Mouse (Mus musculus) midbrain, embryonic 12.5 days (tissue): ENCODE measurements around the gene Kcnk10. TPM values are rescaled to one million over a fixed set of nuclear protein-coding genes. Genes with fewer than 3 reads are reported as not detected.
A peak's percentile ranks its signal among the peaks of the same experiment; 100 is the strongest.

ENCODE experiments used
- ATAC-seq: fragments of 200-750 bp; cut with Nextera tagmentation; 2 replicates; pipeline ENCODE4 v1.8.0; 2017; ENCODE audit warnings: low read depth, moderate TSS enrichment, moderate library complexity; ENCODE audit not compliant: low FRiP score
- H3K27ac ChIP-seq: fragments of 300-500 bp; sonication (generic); replicated peaks from 2 replicates; pipeline ENCODE4 v1.5.1; 2016; ENCODE audit warnings: mild to moderate bottlenecking
- H3K27me3 ChIP-seq: fragments of 300-500 bp; sonication (generic); 2 replicates; pipeline ENCODE4 v1.6.1; 2016; ENCODE audit warnings: mild to moderate bottlenecking
- H3K36me3 ChIP-seq: fragments of 300-500 bp; sonication (generic); 2 replicates; pipeline ENCODE4 v1.6.1; 2016
- H3K4me1 ChIP-seq: fragments of 300-500 bp; sonication (generic); 2 replicates; pipeline ENCODE4 v1.6.1; 2016
- H3K4me2 ChIP-seq: fragments of 300-500 bp; sonication (generic); replicated peaks from 2 replicates; pipeline ENCODE4 v1.6.1; 2016; ENCODE audit warnings: mild to moderate bottlenecking, moderate library complexity
- H3K4me3 ChIP-seq: fragments of 300-500 bp; sonication (generic); 2 replicates; pipeline ENCODE4 v1.5.1; 2016; ENCODE audit warnings: mild to moderate bottlenecking
- H3K9ac ChIP-seq: fragments of 300-500 bp; sonication (generic); replicated peaks from 2 replicates; pipeline ENCODE4 v1.6.1; 2016; ENCODE audit warnings: mild to moderate bottlenecking, moderate library complexity
- H3K9me3 ChIP-seq: fragments of 300-500 bp; sonication (generic); 2 replicates; pipeline ENCODE4 v1.6.1; 2016; ENCODE audit warnings: mild to moderate bottlenecking
- WGBS: fragments of 180-500 bp; shearing (Covaris S2); methylation state at CpG from one replicate; pipeline ENCODE4 v1.1.7; 2016; 5-methylcytosine and 5-hydroxymethylcytosine counted together
- polyA plus RNA-seq: library from polyadenylated mRNA; unstranded; fragments of >200 nt; fragmentation: Nextera tagmentation; extraction: Ambion mirVana; gene quantifications from 2 replicates; pipeline ENCODE4 v1.2.1, GENCODE M21; 2016

The Kcnk10 gene
- polyA plus RNA-seq, 1 experiment from 2014 or later, result 49.5 TPM

DNA sequence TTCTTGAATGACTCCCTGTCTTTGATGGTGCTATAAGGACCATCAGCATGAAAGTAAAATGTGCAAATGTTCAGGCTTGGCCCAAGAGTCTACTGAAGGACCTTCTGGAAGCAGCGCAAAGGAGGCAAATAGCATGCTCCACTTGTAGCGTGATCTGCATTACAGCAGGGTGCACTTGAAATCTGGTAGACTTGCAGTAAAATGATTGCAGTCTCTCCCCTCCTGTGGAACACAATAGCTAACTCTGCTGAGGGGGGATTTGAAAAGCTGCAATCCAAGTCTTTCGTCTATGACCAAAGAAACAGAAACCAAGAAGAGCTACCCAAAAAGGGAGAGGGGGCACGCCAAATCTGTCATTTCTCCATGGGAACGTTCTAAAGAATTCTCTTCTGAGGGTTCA is 97.1 kb downstream of the Kcnk10 start:
- Histone ChIP-seq H3K27me3 (no peaks in the 10 kb centered on the region), H3K27ac (peak overlapping the region; percentile 77), H3K9me3 (no peaks in the 10 kb centered on the region), H3K4me1 (peaks cover 39% of the 10 kb centered on the region), H3K9ac (no peak overlapping the region), H3K36me3 (peaks cover 13% of the 10 kb centered on the region; the same call in 1 of the 2 replicates), H3K4me3 (no peak overlapping the region), H3K4me2 (no peak overlapping the region)
- no peak; the same call in 1 of the 2 replicates for ATAC-seq
- 45% methylated on average over 5 of the region's 5 CpGs for WGBS

DNA sequence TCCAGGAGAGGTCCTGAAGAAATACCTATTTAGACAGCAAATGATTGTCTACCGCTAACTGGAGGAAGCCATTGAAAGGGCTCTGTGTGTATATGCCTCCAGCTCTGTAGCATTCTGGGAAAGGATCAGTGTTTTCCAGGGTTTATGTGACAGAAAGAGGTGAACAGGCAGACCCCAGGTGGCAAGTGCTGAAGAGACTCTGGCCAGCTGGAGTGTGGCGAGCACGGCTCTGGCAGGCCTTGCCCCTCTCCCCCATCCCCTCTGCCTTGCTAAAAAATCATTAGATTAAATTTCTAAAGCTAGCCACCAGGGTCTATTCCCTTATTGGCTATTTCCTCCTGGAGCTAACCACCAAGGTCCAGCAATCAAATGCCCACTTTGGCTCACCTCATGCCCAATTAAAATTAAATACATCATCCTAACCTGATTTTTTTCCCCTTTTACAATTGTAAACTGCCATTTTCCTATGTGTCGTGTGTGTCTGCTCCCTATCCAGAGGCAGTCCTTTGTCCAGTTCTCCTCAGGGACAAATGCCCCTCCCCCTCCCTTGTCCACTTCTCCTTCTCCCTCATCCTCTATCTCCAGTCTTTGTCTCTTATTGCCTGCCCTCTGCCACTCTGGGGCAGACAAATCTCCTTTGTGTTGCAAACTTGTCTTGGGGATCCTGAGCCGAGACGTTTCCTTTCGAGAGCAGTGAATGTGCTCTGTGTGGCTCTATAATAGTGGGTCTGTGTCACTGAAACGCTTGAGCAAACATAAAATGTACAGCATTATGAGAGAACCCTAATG is 100.2 kb downstream of the Kcnk10 start:
- ATAC-seq, result peak; percentile 82
- no peak overlapping the region for H3K4me3 ChIP-seq
- peaks cover 39% of the 10 kb centered on the region for H3K4me1 ChIP-seq
- 15% methylated on average over 8 of the region's 8 CpGs for WGBS
- no peak overlapping the region for H3K4me2 ChIP-seq
- peak overlapping the region; percentile 91 for H3K27ac ChIP-seq
- H3K36me3 ChIP-seq, result peaks cover 12% of the 10 kb centered on the region; the same call in 1 of the 2 replicates
- H3K9me3 ChIP-seq, result no peaks in the 10 kb centered on the region
- H3K27me3 ChIP-seq, result no peaks in the 10 kb centered on the region
- 0 out of 2 replicates have a peak overlapping the region, but pooled peaks have one; percentile 11 for H3K9ac ChIP-seq

DNA sequence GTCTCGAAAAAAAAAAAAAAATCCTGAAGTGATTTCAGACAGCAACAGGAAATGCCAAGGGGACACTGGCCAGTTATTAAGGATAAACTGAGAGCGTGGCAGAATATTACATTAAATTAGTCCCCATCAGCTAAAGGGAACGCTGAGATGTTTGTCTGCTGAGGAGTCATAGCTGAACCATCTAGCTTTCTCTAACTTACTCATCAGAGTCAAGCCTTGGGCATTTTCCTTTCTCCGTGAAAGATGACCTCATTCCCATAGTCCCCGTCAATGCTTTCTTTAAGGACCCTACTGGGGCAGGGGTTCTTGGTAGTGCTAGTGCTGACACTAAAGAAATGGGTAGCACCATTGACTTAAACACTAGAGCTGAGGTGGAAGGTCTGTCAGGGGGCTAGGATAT is 106.9 kb downstream of the Kcnk10 start:
- ATAC-seq, result no peak
- no peaks in the 10 kb centered on the region for H3K4me1 ChIP-seq
- H3K27me3 ChIP-seq, result no peaks in the 10 kb centered on the region
- 0 out of 2 replicates have a peak, but pooled peaks cover 3% of the 10 kb centered on the region for H3K36me3 ChIP-seq
- H3K27ac ChIP-seq, result no peak overlapping the region
- H3K4me3 ChIP-seq, result no peak overlapping the region
- WGBS, result 81% methylated on average over 5 of the region's 5 CpGs
- H3K9ac ChIP-seq, result no peak overlapping the region
- H3K9me3 ChIP-seq, result no peaks in the 10 kb centered on the region
- no peak overlapping the region for H3K4me2 ChIP-seq

DNA sequence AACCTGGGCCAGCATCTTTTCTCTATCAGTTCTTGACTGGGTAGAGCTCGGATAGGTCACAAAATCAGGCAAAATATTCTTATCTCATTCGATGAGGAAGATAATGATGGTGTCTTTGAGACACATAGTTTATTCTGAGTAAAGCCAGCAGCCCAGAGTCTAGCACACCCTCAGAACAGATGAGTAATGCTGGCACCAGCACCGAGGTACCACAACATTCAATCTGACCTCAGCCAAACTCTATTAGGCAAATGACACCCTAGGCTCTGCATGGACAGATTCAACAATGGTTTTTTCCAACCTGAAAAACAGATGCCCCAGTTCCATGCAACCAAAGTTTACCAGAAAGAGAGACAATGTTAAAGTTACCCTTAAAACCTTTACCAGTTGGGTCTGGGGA is 108.0 kb downstream of the Kcnk10 start:
- no peak overlapping the region for H3K4me2 ChIP-seq
- 90% methylated on average over 3 of the region's 3 CpGs for WGBS
- H3K4me1 ChIP-seq, result no peaks in the 10 kb centered on the region
- H3K27ac ChIP-seq, result no peak overlapping the region
- no peaks in the 10 kb centered on the region for H3K9me3 ChIP-seq
- no peaks in the 10 kb centered on the region for H3K27me3 ChIP-seq
- H3K9ac ChIP-seq, result no peak overlapping the region
- H3K4me3 ChIP-seq, result no peak overlapping the region
- 0 out of 2 replicates have a peak, but pooled peaks cover 3% of the 10 kb centered on the region for H3K36me3 ChIP-seq
- ATAC-seq, result no peak

DNA sequence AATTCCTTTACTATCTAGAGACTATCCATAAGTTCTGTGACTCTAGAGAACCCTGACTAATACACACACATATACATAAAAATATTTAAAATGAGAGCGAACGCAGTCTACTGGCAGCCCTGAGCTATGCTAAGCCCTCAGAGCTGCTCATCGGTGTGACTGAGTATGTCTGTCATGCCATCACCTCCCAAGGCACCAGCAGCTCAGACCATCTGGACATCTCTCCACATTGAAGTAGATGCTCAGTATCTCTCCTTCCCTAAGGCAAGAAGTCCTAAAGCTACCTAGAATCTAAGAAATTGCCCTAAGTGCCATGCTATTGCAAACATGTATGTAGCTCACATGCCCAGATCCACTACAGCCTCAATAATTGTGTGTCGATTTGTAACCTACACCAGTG is 110.3 kb downstream of the Kcnk10 start:
- no peaks in the 10 kb centered on the region for H3K27me3 ChIP-seq
- no peak overlapping the region for H3K9ac ChIP-seq
- 0 out of 2 replicates have a peak, but pooled peaks cover 3% of the 10 kb centered on the region for H3K36me3 ChIP-seq
- WGBS, result 93% methylated on average over 4 of the region's 4 CpGs
- H3K4me1 ChIP-seq, result no peaks in the 10 kb centered on the region
- no peak overlapping the region for H3K27ac ChIP-seq
- no peak overlapping the region for H3K4me2 ChIP-seq
- no peaks in the 10 kb centered on the region for H3K9me3 ChIP-seq
- ATAC-seq, result no peak
- H3K4me3 ChIP-seq, result no peak overlapping the region

DNA sequence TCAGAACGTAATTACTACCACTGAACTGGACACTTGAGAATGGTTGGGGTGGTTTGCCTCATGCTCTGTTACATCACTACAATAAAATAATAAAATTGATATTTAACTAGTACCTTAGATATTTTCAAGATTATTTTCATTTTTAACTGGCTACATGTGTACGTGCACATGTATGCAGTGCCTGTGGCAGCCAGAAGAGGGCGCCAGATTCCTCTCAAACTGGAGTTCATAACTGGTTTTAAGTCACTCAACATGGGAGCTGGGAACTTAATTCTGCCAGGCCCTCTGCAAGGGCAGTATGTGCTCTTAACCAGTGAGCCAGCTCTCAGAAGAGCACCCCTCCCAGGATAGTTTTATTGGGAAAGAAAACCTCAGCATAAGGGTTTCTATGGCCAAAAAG is 118.2 kb downstream of the Kcnk10 start:
- no peaks in the 10 kb centered on the region for H3K9me3 ChIP-seq
- H3K27me3 ChIP-seq, result no peaks in the 10 kb centered on the region
- no peak overlapping the region for H3K27ac ChIP-seq
- no peaks in the 10 kb centered on the region for H3K4me1 ChIP-seq
- H3K36me3 ChIP-seq, result peaks cover 3% of the 10 kb centered on the region; the same call in 1 of the 2 replicates
- H3K4me2 ChIP-seq, result no peak overlapping the region
- ATAC-seq, result no peak
- no peak overlapping the region for H3K9ac ChIP-seq
- 49% methylated on average over 3 of the region's 3 CpGs for WGBS
- H3K4me3 ChIP-seq, result no peak overlapping the region

DNA sequence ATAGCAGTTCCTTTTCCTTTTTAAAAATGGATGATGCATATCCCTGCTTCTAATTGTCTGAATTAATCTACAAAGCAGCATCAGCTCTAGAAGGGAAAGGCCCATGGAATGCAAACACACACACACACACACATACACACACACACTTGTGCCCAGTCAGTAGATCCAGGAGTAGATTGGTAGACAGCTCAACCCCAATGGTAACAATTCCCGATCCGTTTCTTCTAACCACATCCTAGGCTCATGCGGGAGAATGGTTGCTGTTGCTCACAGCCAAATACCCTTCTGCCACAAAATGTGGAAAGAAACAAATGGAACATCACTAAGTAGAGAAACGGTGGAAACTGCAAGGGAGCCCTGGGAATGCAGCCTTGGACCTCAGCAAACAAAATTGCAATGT is 119.2 kb downstream of the Kcnk10 start:
- H3K9me3 ChIP-seq, result no peaks in the 10 kb centered on the region
- H3K36me3 ChIP-seq, result peaks cover 11% of the 10 kb centered on the region
- H3K27ac ChIP-seq, result no peak overlapping the region
- H3K27me3 ChIP-seq, result no peaks in the 10 kb centered on the region
- no peak overlapping the region for H3K4me3 ChIP-seq
- 93% methylated on average over 4 of the region's 4 CpGs for WGBS
- no peak for ATAC-seq
- no peak overlapping the region for H3K4me2 ChIP-seq
- H3K9ac ChIP-seq, result no peak overlapping the region
- H3K4me1 ChIP-seq, result no peaks in the 10 kb centered on the region

DNA sequence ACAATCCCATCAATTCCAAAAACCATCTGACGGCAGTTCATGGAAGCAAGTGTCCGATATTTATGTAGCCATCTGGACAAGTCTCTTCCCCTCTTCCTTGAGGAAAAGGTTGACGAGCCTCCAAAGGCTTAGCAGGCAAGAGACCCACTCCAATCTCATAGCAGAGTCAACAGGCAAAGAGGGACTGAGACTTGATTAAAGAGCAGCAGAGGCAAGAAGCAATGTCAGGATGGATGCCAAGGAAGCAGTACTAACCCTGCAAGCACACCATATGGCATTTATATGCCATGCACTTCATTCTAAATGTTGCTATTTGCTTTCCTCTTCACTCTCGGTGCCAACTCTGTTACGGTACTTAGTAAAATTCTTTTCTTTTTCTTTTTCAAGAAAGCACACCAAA is 119.6 kb downstream of the Kcnk10 start:
- H3K9me3 ChIP-seq, result no peaks in the 10 kb centered on the region
- H3K4me3 ChIP-seq, result no peak overlapping the region
- no peak overlapping the region for H3K27ac ChIP-seq
- H3K36me3 ChIP-seq, result peaks cover 15% of the 10 kb centered on the region
- H3K4me1 ChIP-seq, result no peaks in the 10 kb centered on the region
- ATAC-seq, result no peak
- no peak overlapping the region for H3K9ac ChIP-seq
- H3K4me2 ChIP-seq, result no peak overlapping the region
- H3K27me3 ChIP-seq, result no peaks in the 10 kb centered on the region
- WGBS, result 85% methylated on average over 5 of the region's 5 CpGs

DNA sequence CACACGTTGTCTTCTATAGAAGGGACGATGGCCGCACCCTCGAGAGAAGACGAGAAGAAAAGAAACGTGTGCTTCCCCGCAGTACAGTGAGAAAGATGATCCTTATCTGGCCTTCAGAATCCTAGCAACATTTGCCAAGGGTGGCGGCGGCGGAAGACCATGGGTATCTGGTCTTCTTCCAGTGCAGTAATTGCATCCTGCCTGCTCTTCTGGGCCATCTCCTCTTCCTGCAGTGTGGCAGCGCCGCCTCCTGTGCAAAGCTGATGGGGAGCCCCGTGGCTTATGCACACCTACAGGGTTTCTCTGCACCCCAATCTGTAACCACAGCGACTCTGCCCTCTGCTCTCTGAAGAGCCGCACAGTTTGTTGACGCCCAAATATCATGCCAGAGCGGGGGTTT is 124.9 kb downstream of the Kcnk10 start:
- H3K27ac ChIP-seq, result no peak overlapping the region
- H3K27me3 ChIP-seq, result no peaks in the 10 kb centered on the region
- no peak for ATAC-seq
- H3K4me2 ChIP-seq, result no peak overlapping the region
- WGBS, result 87% methylated on average over 17 of the region's 17 CpGs
- no peaks in the 10 kb centered on the region for H3K9me3 ChIP-seq
- peaks cover 28% of the 10 kb centered on the region for H3K36me3 ChIP-seq
- H3K4me3 ChIP-seq, result no peak overlapping the region
- H3K4me1 ChIP-seq, result no peaks in the 10 kb centered on the region
- H3K9ac ChIP-seq, result no peak overlapping the region

DNA sequence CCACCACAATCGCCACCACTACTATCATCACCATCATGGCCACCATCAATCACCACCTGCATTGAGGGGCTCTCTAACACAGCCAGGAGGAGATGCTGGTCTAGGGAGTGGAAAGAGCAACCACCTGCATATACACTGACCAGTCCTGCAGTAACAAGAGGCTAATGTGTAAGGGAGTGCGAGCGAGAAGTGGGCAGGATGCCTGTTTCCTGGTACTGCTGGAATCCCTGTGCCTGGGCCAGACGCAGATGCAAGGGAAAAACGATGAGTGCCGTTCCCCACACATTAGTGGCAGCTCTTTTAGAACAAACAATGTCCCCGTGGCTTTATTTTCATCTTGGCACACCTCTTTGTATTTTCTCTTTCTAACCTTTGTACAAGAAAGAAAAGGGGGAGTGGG is 125.5 kb downstream of the Kcnk10 start:
- 90% methylated on average over 7 of the region's 7 CpGs for WGBS
- Histone ChIP-seq H3K27me3 (no peaks in the 10 kb centered on the region), H3K9me3 (no peaks in the 10 kb centered on the region), H3K36me3 (peaks cover 28% of the 10 kb centered on the region), H3K9ac (no peak overlapping the region), H3K4me3 (no peak overlapping the region), H3K27ac (no peak overlapping the region), H3K4me1 (no peaks in the 10 kb centered on the region), H3K4me2 (no peak overlapping the region)
- no peak for ATAC-seq

DNA sequence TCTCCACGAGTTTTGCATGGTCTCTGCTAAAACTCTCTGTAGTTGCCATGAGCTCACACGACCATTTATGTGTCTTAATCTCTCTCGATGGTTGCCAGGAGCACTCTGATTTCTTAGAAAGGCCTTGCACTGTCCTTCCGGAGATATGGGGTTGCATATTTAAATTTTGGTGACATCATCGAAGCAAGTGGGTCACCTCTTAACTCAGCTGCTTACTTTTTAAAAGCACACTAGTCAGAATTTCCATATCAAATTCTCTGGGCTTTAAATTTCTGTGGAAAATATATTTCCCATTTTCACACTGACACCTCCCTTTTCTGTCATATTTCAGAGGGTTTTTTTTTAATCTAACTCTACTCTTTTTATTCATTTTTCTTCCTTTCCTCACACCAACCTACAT is 132.5 kb downstream of the Kcnk10 start:
- H3K9me3 ChIP-seq, result no peaks in the 10 kb centered on the region

DNA sequence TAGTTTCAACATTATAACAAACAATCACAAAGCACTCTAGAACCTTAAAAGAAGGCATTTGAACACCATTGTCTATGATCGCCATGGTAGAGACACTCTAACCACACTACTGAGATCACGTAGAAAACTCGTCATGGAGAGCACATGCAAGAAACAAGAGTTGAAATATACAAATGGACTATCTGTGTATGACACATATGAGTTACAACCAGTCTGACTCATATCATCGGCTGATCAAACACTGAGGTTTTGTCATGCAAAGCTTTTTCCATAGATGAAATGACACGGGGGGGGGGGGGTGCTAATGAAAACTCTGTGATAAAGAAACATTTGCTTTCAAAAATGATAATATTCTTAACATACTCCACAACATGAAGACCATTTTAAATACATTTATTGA is 133.2 kb downstream of the Kcnk10 start:
- ATAC-seq, result no peak
- H3K4me2 ChIP-seq, result no peak overlapping the region
- 90% methylated on average over 5 of the region's 5 CpGs for WGBS
- no peak overlapping the region for H3K4me3 ChIP-seq
- peaks cover 12% of the 10 kb centered on the region for H3K36me3 ChIP-seq
- no peaks in the 10 kb centered on the region for H3K27me3 ChIP-seq
- H3K27ac ChIP-seq, result no peak overlapping the region
- H3K9ac ChIP-seq, result no peak overlapping the region
- no peaks in the 10 kb centered on the region for H3K9me3 ChIP-seq
- no peaks in the 10 kb centered on the region for H3K4me1 ChIP-seq

More for the DNA sequence above, 132.5 kb downstream of the Kcnk10 start:
- H3K36me3 ChIP-seq, result peaks cover 4% of the 10 kb centered on the region; the same call in 1 of the 2 replicates
- 74% methylated on average over 5 of the region's 5 CpGs for WGBS
- H3K27me3 ChIP-seq, result no peaks in the 10 kb centered on the region
- no peaks in the 10 kb centered on the region for H3K4me1 ChIP-seq
- no peak overlapping the region for H3K4me3 ChIP-seq
- no peak overlapping the region for H3K9ac ChIP-seq
- ATAC-seq, result no peak
- H3K4me2 ChIP-seq, result no peak overlapping the region
- H3K27ac ChIP-seq, result no peak overlapping the region
